Mouse (Mus musculus) intestine, embryonic 15.5 days (tissue): ENCODE measurements around the gene Frrs1. TPM values are rescaled to one million over a fixed set of nuclear protein-coding genes. Genes with fewer than 3 reads are reported as not detected.
A peak's percentile ranks its signal among the peaks of the same experiment; 100 is the strongest.

Experiments used
- ATAC-seq: fragments of 200-750 bp; cut with Nextera tagmentation; 2 replicates; pipeline ENCODE4 v1.8.0; 2017; ENCODE audit warnings: moderate TSS enrichment, moderate library complexity
- H3K27ac ChIP-seq: fragments of 300-500 bp; sonication (generic); 2 replicates; pipeline ENCODE4 v1.5.1; 2015; ENCODE audit warnings: mild to moderate bottlenecking, inconsistent platforms
- H3K27me3 ChIP-seq: fragments of 300-500 bp; sonication (generic); replicated peaks from 2 replicates; pipeline ENCODE4 v1.6.1; 2015; ENCODE audit warnings: inconsistent platforms
- H3K36me3 ChIP-seq: fragments of 300-500 bp; sonication (generic); 2 replicates; pipeline ENCODE4 v1.6.1; 2015; ENCODE audit warnings: inconsistent platforms
- H3K4me1 ChIP-seq: fragments of 300-500 bp; sonication (generic); replicated peaks from 2 replicates; pipeline ENCODE4 v1.6.1; 2015; ENCODE audit warnings: inconsistent platforms
- H3K4me2 ChIP-seq: fragments of 300-500 bp; sonication (generic); replicated peaks from 2 replicates; pipeline ENCODE4 v1.6.1; 2015; ENCODE audit warnings: mild to moderate bottlenecking, inconsistent platforms
- H3K4me3 ChIP-seq: fragments of 300-500 bp; sonication (generic); replicated peaks from 2 replicates; pipeline ENCODE4 v1.5.1; 2015; ENCODE audit warnings: inconsistent platforms
- H3K9ac ChIP-seq: fragments of 300-500 bp; sonication (generic); 2 replicates; pipeline ENCODE4 v1.6.1; 2015; ENCODE audit warnings: inconsistent platforms
- H3K9me3 ChIP-seq: fragments of 300-500 bp; sonication (generic); 2 replicates; pipeline ENCODE4 v1.6.1; 2016; ENCODE audit warnings: inconsistent platforms
- WGBS: fragments of 180-500 bp; shearing (Covaris S2); methylation state at CpG from one replicate; pipeline ENCODE4 v1.1.7; 2015; 5-methylcytosine and 5-hydroxymethylcytosine counted together
- polyA plus RNA-seq: library from polyadenylated mRNA; unstranded; fragments of >200 nt; fragmentation: Nextera tagmentation; extraction: Ambion mirVana; gene quantifications from 2 replicates; pipeline ENCODE4 v1.2.1, GENCODE M21; 2015

Gene Frrs1
- polyA plus RNA-seq, 1 experiment from 2014 or later, result 36.6 TPM

DNA sequence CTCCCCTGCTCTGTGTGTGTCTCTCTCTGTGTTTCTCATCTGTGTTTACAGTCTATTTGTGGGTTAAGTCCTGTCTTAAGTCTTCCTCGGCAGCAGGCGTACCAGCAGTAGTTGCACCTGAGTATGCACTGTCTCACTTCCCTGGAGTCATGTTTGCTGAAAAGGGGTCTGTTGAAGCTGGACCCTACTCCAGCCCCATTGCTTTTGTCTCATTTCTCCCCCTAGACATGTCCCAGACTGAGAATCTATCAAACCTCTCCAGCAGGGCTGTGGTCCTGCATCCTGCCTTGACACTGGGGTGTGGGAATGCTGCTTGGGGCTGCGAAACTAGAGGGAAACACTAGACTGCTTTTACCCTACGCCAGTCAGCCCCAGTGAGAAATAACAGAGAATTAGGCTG is 25.8 kb upstream of the Frrs1 start:
- no peaks in the 10 kb centered on the region for H3K9me3 ChIP-seq
- no peak overlapping the region for H3K9ac ChIP-seq
- H3K27ac ChIP-seq, result no peak overlapping the region
- H3K4me3 ChIP-seq, result no peak overlapping the region
- H3K4me2 ChIP-seq, result no peak overlapping the region
- 70% methylated on average over 4 of the region's 4 CpGs for WGBS
- no peak for ATAC-seq
- H3K4me1 ChIP-seq, result no peaks in the 10 kb centered on the region
- H3K36me3 ChIP-seq, result no peaks in the 10 kb centered on the region
- no peaks in the 10 kb centered on the region for H3K27me3 ChIP-seq

DNA sequence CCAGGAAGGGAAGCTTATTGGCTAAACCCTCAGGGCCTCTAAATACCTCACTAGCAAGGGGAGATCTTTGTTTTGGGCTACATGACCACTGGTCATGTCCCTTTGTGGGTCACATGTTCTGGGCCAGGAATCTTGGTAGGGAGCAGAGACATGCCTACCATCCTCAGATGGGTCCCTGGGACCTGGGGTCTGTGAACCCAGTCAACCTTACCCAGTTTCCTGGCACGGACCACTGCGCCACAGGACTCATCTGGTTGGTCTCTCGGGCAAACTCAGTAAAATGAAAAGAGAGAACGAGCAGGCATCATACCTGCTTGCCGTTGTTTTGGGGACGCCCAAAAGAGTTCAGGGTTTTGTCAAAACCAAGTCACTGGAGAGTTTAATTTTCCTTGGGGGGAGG is 25.0 kb upstream of the Frrs1 start:
- Histone ChIP-seq H3K4me2 (no peak overlapping the region), H3K4me3 (no peak overlapping the region), H3K27ac (no peak overlapping the region), H3K9ac (no peak overlapping the region), H3K9me3 (no peaks in the 10 kb centered on the region), H3K27me3 (no peaks in the 10 kb centered on the region), H3K4me1 (no peaks in the 10 kb centered on the region), H3K36me3 (no peaks in the 10 kb centered on the region)
- no peak for ATAC-seq
- 88% methylated on average over 6 of the region's 6 CpGs for WGBS

DNA sequence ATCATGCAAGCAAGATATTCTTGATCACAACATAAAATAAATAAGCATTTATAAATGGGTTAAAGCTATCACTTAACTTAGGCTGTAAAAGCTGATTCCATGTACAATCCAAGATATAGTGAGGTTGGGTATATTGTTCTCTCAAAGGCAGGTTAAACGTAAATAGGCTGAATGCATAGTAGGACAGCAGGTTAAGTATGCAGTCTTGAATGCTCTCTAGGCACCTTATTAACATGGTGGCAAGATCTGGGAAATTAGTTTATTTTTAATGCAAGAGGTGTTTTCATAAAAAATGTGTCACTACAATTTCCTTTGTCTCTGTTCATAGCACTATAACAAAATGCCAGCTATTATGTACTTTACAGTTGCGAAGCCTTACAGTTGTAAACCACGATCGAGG is 23.9 kb upstream of the Frrs1 start:
- no peak overlapping the region for H3K9ac ChIP-seq

DNA sequence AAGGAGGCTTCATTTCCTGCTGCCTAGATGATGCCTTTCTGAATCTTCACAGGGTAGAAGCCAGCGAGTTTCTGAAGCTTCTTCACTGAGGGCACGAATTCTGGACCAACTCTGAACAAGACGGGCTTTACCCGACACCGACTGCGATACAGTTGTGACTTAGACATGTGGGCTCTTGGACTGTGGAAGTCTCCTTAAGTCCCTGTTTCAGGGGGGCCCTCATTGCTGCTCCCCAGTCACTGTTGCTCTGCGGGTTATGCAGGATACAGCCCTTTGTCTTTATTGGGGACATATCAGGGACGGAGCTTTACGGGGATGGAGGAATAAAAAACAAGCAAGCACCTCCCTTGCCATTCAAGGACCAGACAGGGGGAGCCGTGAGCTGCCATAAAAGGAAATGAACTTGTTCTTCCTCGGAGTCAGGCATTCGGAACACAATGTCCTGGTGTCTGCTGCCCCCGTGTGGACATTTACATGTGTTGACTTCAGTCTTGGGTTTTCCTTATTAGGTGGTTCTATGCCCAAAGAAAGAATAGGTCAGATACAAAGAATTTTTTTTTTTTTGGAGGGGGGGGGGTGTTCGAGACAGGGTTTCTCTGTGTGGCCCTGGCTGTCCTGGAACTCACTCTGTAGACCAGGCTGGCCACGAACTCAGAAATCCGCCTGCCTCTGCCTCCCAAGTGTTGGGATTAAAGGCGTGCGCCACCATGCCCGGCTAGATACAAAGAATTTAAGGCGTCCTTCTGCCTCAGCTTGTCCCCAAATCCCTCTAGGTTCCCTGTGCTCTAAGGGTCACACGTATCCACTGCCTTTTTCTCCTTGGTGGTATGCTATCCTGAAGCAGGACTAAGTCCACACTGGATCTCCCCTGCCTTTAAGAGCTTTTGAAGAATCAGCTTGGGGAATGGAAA is 23.2 kb upstream of the Frrs1 start:
- WGBS, result 24% methylated on average over 21 of the region's 21 CpGs
- Histone ChIP-seq H3K9me3 (no peaks in the 10 kb centered on the region), H3K4me3 (peak overlapping the region; percentile 37), H3K27ac (0 out of 2 replicates have a peak overlapping the region, but pooled peaks have one; percentile 5), H3K36me3 (no peaks in the 10 kb centered on the region), H3K27me3 (no peaks in the 10 kb centered on the region), H3K9ac (peak overlapping the region; percentile 41; the same call in 1 of the 2 replicates), H3K4me2 (peak overlapping the region; percentile 81), H3K4me1 (no peaks in the 10 kb centered on the region)
- ATAC-seq, result peak; percentile 89

More for the DNA sequence above, 23.9 kb upstream of the Frrs1 start:
- Histone ChIP-seq H3K4me1 (no peaks in the 10 kb centered on the region), H3K36me3 (no peaks in the 10 kb centered on the region), H3K9me3 (no peaks in the 10 kb centered on the region), H3K27ac (no peak overlapping the region), H3K4me2 (peak overlapping the region; percentile 81), H3K27me3 (no peaks in the 10 kb centered on the region), H3K4me3 (no peak overlapping the region)
- WGBS, result 65% methylated on average over 4 of the region's 4 CpGs
- no peak for ATAC-seq

DNA sequence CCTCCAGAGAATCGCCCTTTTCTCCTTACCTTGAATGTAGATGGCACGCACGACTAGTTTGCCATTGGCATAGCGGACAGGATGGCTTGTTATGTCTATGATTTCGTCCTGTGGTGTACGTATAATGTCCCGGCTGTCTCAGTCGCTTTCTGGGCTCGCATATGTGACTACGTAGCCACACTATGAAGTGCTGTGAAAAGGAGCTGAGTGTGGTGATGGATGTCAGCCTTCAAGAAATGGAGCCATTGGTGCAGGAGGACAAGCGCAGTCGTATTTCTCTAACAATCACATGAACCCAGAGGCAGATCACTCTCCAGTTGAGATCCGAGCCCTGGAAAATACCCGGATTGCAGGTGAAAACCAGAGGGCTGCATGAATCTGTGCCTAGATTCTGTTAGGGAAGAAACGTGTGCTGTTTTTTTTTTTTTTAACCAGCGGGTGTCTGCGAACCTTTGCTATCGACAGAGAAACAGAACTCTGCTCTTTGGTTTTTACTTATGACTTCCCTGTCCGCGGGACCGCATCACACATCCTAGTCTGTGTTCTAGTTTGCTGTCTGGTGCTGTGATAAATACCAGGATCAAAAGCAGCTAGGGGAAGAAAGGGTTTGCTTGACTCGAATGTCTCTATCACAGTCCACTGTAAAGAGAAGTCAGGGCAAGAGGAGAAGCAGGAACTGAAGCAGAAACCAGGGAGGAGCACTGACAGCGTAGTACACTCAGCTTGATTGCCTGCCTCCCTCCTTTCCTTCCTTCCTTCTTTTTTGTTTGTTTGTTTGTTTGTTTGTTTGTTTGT is 22.4 kb upstream of the Frrs1 start:
- H3K9me3 ChIP-seq, result no peaks in the 10 kb centered on the region
- no peaks in the 10 kb centered on the region for H3K36me3 ChIP-seq
- WGBS, result 77% methylated on average over 23 of the region's 23 CpGs
- H3K4me3 ChIP-seq, result no peak overlapping the region
- H3K27ac ChIP-seq, result no peak overlapping the region
- H3K4me2 ChIP-seq, result no peak overlapping the region
- no peak overlapping the region for H3K9ac ChIP-seq
- H3K4me1 ChIP-seq, result no peaks in the 10 kb centered on the region
- no peak for ATAC-seq
- H3K27me3 ChIP-seq, result no peaks in the 10 kb centered on the region

DNA sequence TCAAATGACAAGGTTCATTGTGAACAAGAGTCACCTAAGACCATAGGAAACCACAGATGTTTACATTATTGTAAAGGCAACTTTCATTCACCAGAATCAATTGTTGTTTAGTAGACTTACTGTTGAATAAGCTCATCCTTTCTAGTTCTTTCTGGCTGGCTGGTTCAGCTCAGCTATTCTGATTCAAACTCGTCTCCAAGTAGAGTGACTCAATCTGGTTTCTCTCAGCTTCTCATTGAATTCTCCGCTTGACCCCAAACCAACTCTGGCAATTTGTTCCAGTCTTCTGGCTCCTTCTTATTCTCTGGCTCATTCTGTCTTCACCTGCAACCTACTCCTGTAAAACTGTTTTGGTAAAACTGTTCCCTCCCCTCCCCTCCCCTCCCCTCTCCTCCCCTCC is 18.0 kb upstream of the Frrs1 start:
- Histone ChIP-seq H3K27ac (no peak overlapping the region), H3K4me3 (no peak overlapping the region), H3K9ac (no peak overlapping the region), H3K36me3 (no peaks in the 10 kb centered on the region), H3K27me3 (no peaks in the 10 kb centered on the region), H3K4me1 (no peaks in the 10 kb centered on the region), H3K9me3 (no peaks in the 10 kb centered on the region), H3K4me2 (no peak overlapping the region)
- ATAC-seq, result no peak
- WGBS, result 81% methylated on average over 2 of the region's 2 CpGs

DNA sequence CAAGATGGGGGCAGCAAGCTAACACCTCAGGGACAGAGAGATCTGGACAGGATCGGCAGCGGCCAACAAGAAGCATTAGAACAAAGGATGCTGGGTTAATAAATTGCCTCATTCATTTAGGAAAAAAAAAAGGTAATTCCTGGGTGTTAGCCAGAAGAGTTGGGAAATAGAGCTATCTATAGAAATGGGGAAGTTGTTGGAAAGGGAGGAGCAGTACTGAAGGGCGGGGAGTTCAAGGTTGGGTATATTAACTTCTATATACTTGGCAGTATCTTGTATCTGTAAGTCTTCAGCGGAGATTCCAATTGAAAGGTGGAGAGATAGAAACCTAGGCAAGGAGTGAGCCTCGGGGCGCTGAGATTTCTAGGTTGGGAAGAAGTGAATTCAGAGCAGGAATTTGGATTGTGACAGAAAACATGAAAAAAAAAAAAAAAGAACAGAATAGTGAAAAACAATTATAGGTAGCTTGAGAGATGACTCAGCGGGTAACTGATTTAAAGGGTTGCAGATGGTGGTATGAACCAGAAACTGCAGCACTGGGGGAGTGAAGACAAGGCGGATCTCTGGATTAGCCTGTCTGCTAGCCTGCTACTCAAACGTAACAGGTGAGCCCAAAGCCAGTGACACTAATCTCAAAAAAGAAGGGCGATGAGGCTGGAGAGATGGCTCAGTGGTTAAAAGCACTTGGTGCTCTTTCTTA is 14.2 kb upstream of the Frrs1 start:
- no peak overlapping the region for H3K27ac ChIP-seq
- no peaks in the 10 kb centered on the region for H3K27me3 ChIP-seq
- no peaks in the 10 kb centered on the region for H3K36me3 ChIP-seq
- H3K4me3 ChIP-seq, result no peak overlapping the region
- H3K4me1 ChIP-seq, result no peaks in the 10 kb centered on the region
- H3K9me3 ChIP-seq, result no peaks in the 10 kb centered on the region
- no peak for ATAC-seq
- H3K9ac ChIP-seq, result no peak overlapping the region
- WGBS, result 85% methylated on average over 10 of the region's 10 CpGs
- H3K4me2 ChIP-seq, result no peak overlapping the region

DNA sequence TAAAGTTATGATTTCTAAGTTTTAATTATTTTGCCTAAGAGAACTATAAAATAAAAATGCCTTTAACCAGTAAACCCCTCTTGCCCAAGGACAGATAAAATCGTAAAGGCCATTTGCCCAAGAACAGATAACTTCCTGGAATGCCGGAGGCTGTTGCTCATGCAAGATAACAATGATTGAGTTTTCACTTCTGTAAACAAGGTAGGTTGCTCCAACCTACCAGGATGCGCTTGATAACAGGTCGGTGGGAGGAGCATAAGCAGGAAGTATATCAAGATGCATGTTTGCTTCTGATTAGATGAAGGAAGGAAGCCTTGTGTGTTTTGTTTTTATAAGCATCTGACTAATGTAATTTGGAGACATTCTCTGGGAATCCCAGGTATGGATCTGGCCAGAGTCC is 13.2 kb upstream of the Frrs1 start:
- no peak overlapping the region for H3K4me2 ChIP-seq
- H3K4me1 ChIP-seq, result no peaks in the 10 kb centered on the region
- no peaks in the 10 kb centered on the region for H3K9me3 ChIP-seq
- no peak for ATAC-seq
- WGBS, result 45% methylated on average over 4 of the region's 4 CpGs
- H3K36me3 ChIP-seq, result no peaks in the 10 kb centered on the region
- H3K4me3 ChIP-seq, result no peak overlapping the region
- H3K9ac ChIP-seq, result no peak overlapping the region
- H3K27ac ChIP-seq, result no peak overlapping the region
- H3K27me3 ChIP-seq, result no peaks in the 10 kb centered on the region

DNA sequence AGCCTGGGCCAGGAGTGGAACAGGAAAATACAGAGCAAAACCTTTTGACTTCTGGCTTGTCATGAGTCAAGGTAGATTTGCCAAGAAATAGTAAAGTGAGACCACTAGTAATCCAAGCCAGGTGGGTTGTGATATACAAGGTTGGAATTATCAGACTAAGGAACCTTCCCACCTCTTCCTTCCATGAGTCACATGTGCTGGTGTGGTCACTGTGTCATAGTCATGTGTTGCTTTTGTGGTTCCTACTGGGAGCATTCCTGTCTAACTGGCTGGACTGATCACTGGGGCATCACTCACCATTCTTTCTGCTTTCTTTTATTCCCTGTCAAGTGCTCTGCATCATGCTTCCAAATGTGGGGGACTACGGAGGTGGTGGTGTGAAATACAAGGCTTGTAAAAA is 11.2 kb upstream of the Frrs1 start:
- Histone ChIP-seq H3K4me1 (no peaks in the 10 kb centered on the region), H3K4me2 (no peak overlapping the region), H3K9ac (no peak overlapping the region), H3K9me3 (no peaks in the 10 kb centered on the region), H3K27ac (no peak overlapping the region), H3K36me3 (no peaks in the 10 kb centered on the region), H3K4me3 (no peak overlapping the region), H3K27me3 (no peaks in the 10 kb centered on the region)
- WGBS, result 91% methylated on average over 1 of the region's 1 CpGs
- no peak for ATAC-seq

DNA sequence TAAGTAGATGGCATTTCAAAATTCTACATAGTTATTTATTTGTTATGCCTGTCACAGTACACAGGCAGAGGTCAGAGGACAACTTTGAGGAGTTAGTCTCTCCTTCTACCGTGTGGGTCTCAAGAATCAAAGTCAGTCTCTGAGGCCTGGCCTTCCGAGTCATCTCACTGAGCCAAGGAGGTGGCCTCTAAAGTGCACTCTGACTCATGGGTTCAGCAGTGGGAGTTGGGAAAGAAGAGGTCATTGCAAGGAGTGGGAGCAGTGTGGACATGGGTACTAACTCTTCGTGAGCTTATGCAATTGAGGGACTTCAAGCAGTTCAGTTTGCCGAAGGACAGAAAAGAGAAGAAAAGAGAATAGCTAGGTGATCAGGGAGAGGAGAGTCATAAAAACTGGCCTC is 10.3 kb upstream of the Frrs1 start:
- Histone ChIP-seq H3K27ac (no peak overlapping the region), H3K9ac (no peak overlapping the region), H3K36me3 (no peaks in the 10 kb centered on the region), H3K4me1 (no peaks in the 10 kb centered on the region), H3K4me2 (no peak overlapping the region), H3K4me3 (no peak overlapping the region), H3K27me3 (no peaks in the 10 kb centered on the region), H3K9me3 (no peaks in the 10 kb centered on the region)
- ATAC-seq, result no peak
- WGBS, result 80% methylated on average over 4 of the region's 4 CpGs

DNA sequence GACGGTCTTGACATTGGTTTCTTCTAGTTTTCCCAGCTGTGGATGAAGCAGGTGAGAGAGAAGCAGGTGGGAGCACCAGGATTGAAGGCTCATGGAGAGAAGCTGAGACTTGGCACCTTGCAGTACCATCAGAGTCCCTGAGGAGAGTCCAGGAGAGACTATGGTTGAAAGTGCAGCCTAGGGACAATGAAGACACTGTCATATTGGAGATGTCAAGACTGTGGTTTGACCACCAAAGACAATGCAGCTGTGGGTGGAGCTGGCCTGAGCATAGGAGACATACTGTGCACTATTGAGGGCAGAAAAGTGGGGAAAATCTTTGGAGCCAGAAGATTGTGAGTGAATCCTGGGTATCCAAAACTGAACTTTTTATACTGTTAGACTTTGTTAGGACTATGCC is 8.9 kb upstream of the Frrs1 start:
- H3K4me3 ChIP-seq, result no peak overlapping the region
- H3K9me3 ChIP-seq, result no peaks in the 10 kb centered on the region
- no peak overlapping the region for H3K27ac ChIP-seq
- H3K4me2 ChIP-seq, result no peak overlapping the region
- no peaks in the 10 kb centered on the region for H3K4me1 ChIP-seq
- H3K36me3 ChIP-seq, result no peaks in the 10 kb centered on the region
- no peak for ATAC-seq
- H3K27me3 ChIP-seq, result no peaks in the 10 kb centered on the region
- H3K9ac ChIP-seq, result no peak overlapping the region
- WGBS, result 92% methylated on average over 1 of the region's 1 CpGs

DNA sequence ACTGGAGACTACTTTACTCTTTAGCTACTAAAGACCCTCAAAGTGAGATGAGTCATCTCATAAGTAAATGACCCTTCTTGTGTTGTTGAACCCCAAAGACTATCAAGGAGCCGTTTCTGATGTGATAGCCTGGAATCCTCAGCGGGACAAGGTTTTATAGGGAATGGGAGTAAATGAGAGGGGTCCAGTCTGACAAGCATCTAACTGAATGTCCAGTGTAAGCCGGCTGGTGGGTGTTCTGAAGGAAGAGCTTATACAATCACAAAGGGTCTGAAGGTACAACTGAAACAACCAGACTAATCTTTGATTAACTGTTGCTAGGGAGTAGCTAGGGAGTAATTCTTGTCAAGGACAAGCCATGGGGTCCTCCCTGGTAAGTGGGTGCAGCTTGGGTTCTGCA is 6.8 kb upstream of the Frrs1 start:
- no peak overlapping the region for H3K4me2 ChIP-seq

More for the DNA sequence above, 6.8 kb upstream of the Frrs1 start:
- WGBS, result 86% methylated on average over 3 of the region's 3 CpGs
- no peaks in the 10 kb centered on the region for H3K27me3 ChIP-seq
- H3K4me3 ChIP-seq, result no peak overlapping the region
- H3K36me3 ChIP-seq, result no peaks in the 10 kb centered on the region
- no peaks in the 10 kb centered on the region for H3K9me3 ChIP-seq
- H3K4me1 ChIP-seq, result no peaks in the 10 kb centered on the region
- no peak overlapping the region for H3K27ac ChIP-seq
- ATAC-seq, result no peak
- H3K9ac ChIP-seq, result no peak overlapping the region
